Mouse (Mus musculus) CH12.LX (cell line): ENCODE results near the gene Colgalt2.

Experiments used
- CTCF ChIP-seq, 2 experiments: IDR thresholded peaks in 1 of 2; conservative IDR thresholded peaks in 1 of 2; 2 replicates each; pipeline ENCODE4 v1.5.1; 2011 to 2012; ENCODE audit warnings: low read depth in 2 of 2, low read length in 2 of 2, improper control_type of control experiment in 1 of 2, inconsistent platforms in 1 of 2, mild to moderate bottlenecking in 1 of 2, moderate library complexity in 1 of 2
- MYC ChIP-seq: IDR thresholded peaks from 2 replicates; pipeline ENCODE4 v1.6.1; 2011; ENCODE audit warnings: low read depth, mild to moderate bottlenecking, improper control_type of control experiment, low read length

DNA sequence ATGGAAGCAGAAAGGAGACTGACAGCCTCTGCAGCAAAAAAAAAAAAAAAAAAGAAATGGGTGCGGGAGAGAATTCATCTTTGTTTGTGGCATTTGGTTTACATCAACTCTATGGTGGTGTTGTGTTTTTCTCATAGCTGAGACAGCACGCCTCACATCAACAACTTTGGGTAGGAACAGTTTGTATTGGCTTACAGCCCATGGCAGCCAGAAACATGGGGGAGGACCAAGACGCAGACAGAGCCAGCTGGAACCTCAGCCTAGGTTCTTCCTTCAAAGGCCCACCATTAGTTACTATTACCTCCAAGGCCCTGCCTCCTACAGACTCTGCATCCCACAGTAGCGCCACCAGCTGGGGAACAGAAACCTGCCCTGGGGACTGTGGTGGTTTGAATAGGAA is 42.9 kb upstream of the Colgalt2 start:
- TF ChIP-seq MYC = no peak
- no peak for TF ChIP-seq CTCF (conservative IDR thresholded peaks at IDR 0.05 in 1 of 2, IDR thresholded peaks at IDR 0.05 in 1 of 2; ENCODE audit: low read depth in 2 of 2, low read length in 2 of 2)
